Mouse (Mus musculus) embryonic stem cell, embryonic (primary cell): Measurements from ENCODE around the gene Nol3.

Source experiments
- CTCF ChIA-PET, 4 experiments: fragments of 300-600 bp in 2 of 4; fragments of 350-600 bp in 2 of 4; sonication (Branson Sonifier 250); formaldehyde crosslinking; loops; one replicate each; lab custom pipeline; 2022; ENCODE audit warnings: inconsistent platforms in 2 of 4; lab: Charles Lee
- POLR2A ChIA-PET, 4 experiments: fragments of 300-600 bp in 2 of 4; fragments of 350-600 bp in 2 of 4; sonication (Branson Sonifier 250); formaldehyde crosslinking; loops; one replicate each; lab custom pipeline; 2022; ENCODE audit warnings: antibody characterized with exemption in 4 of 4, inconsistent platforms in 1 of 4; lab: Charles Lee

The Nol3 gene

GRCm38 (mm10) chr8:105275840-105276239 is at the start of gene Nol3:
Gene Nol3, plus strand, starts transcription at chr8:105276140.
- ChIA-PET CTCF (interaction anchor here in 3 of 4 experiments (0.6 to 1.9 kb wide), 8 partner anchors 10 to 155 kb away, joined by 3 to 13 read pairs (median 4); partner anchors contain the start of genes B3gnt9 (in 1 of the 3) and E2f4 (in 1 of the 3)), POLR2A (interaction anchor here (0.6 to 2.5 kb wide), 17 partner anchors 8 to 72 kb away, joined by 3 to 14 read pairs (median 5); partner anchors contain the start of genes 4931428F04Rik (in 4 of the 4), D230025D16Rik (in 1 of the 4), E2f4 (in 1 of the 4) and Exoc3l (in 1 of the 4))

- ChIA-PET POLR2A (interaction anchor here (0.5 to 15.3 kb wide), 36 partner anchors 7 to 1764 kb away, joined by 3 to 255 read pairs (median 6); partner anchors contain the start of genes D230025D16Rik (in 4 of the 4), B3gnt9 (in 3 of the 4), 4931428F04Rik (in 2 of the 4) and Exoc3l (in 1 of the 4)), CTCF (interaction anchor here (0.6 to 3.5 kb wide), 13 partner anchors 14 to 390 kb away, joined by 3 to 18 read pairs (median 5); partner anchors contain the start of gene B3gnt9 (in 1 of the 4))
These were observed 44.2 kb upstream of the Nol3 start for GRCm38 (mm10) chr8:105231503-105232320.

GRCm38 (mm10) chr8:105232321-105232693 is 43.6 kb upstream of the Nol3 start:
- CTCF ChIA-PET: interaction anchor here (0.6 to 3.5 kb wide), 13 partner anchors 13 to 390 kb away, joined by 3 to 18 read pairs (median 5); partner anchors contain the start of gene B3gnt9 (in 1 of the 4)
- POLR2A ChIA-PET: interaction anchor here (0.7 to 15.3 kb wide), 34 partner anchors 7 to 1763 kb away, joined by 3 to 255 read pairs (median 6); partner anchors contain the start of genes B3gnt9 (in 4 of the 4), D230025D16Rik (in 4 of the 4), 4931428F04Rik (in 2 of the 4) and Exoc3l (in 1 of the 4)

- POLR2A ChIA-PET: interaction anchor here (0.5 to 15.3 kb wide), 37 partner anchors 8 to 602 kb away, joined by 3 to 255 read pairs (median 5); partner anchors contain the start of genes B3gnt9 (in 4 of the 4), D230025D16Rik (in 4 of the 4), 4931428F04Rik (in 1 of the 4) and Fhod1 (in 1 of the 4)
- CTCF ChIA-PET: interaction anchor here (0.5 to 3.5 kb wide), 18 partner anchors 8 to 669 kb away, joined by 3 to 15 read pairs (median 4); partner anchors contain the start of gene D230025D16Rik (in 1 of the 4)
These were observed 42.6 kb upstream of the Nol3 start for GRCm38 (mm10) chr8:105233126-105233935.

GRCm38 (mm10) chr8:105235206-105235605 is 40.7 kb upstream of the Nol3 start:
- ChIA-PET CTCF (interaction anchor here in 3 of 4 experiments (1.0 to 3.7 kb wide), 3 partner anchors 17 to 24 kb away, joined by 3 to 19 read pairs (median 15); no protein-coding TSS in a partner anchor), POLR2A (interaction anchor here in 3 of 4 experiments (0.6 to 15.3 kb wide), 16 partner anchors 11 to 236 kb away, joined by 3 to 255 read pairs (median 4); partner anchors contain the start of genes B3gnt9 (in 3 of the 3), D230025D16Rik (in 3 of the 3), 4931428F04Rik (in 1 of the 3) and Cbfb (in 1 of the 3))

- CTCF ChIA-PET: interaction anchor here in 3 of 4 experiments (0.6 to 3.7 kb wide), 8 partner anchors 13 to 175 kb away, joined by 3 to 19 read pairs (median 4); partner anchors contain the start of genes B3gnt9 (in 1 of the 3) and D230025D16Rik (in 1 of the 3)
- POLR2A ChIA-PET: interaction anchor here (0.6 to 15.3 kb wide), 25 partner anchors 9 to 451 kb away, joined by 3 to 255 read pairs (median 3); partner anchors contain the start of genes B3gnt9 (in 3 of the 4), D230025D16Rik (in 2 of the 4), Cbfb (in 1 of the 4) and E2f4 (in 1 of the 4)
These were observed 38.3 kb upstream of the Nol3 start for GRCm38 (mm10) chr8:105237442-105238142.

- POLR2A ChIA-PET: interaction anchor here in 3 of 4 experiments (1.2 to 15.3 kb wide), 8 partner anchors 8 to 19 kb away, joined by 3 to 255 read pairs (median 7); partner anchors contain the start of genes D230025D16Rik (in 3 of the 3) and B3gnt9 (in 2 of the 3)
- CTCF ChIA-PET: interaction anchor here in 2 of 4 experiments (0.7 to 1.6 kb wide), 3 partner anchors 12 to 103 kb away, joined by 3 read pairs; partner anchors contain the start of gene D230025D16Rik (in 1 of the 2)
These were observed 34.9 kb upstream of the Nol3 start for GRCm38 (mm10) chr8:105241016-105241415.

GRCm38 (mm10) chr8:105251954-105252353 is 24.0 kb upstream of the Nol3 start:
- POLR2A ChIA-PET: interaction anchor here in 2 of 4 experiments (0.5 to 14.1 kb wide), 6 partner anchors 14 to 96 kb away, joined by 3 to 255 read pairs (median 12); partner anchors contain the start of genes D230025D16Rik (in 1 of the 2) and Fhod1 (in 1 of the 2)
- CTCF ChIA-PET: no interaction called here

- POLR2A ChIA-PET: interaction anchor here (0.6 to 14.1 kb wide), 31 partner anchors 12 to 96 kb away, joined by 3 to 255 read pairs (median 5); partner anchors contain the start of genes 4931428F04Rik (in 3 of the 4), D230025D16Rik (in 3 of the 4), Fhod1 (in 2 of the 4) and Exoc3l (in 1 of the 4)
These were observed 23.0 kb upstream of the Nol3 start for GRCm38 (mm10) chr8:105252680-105253537.

GRCm38 (mm10) chr8:105253766-105254151 is 22.2 kb upstream of the Nol3 start:
- CTCF ChIA-PET: interaction anchor here (0.6 to 4.2 kb wide), 53 partner anchors 9 to 719 kb away, joined by 3 to 37 read pairs (median 4); partner anchors contain the start of genes D230025D16Rik (in 3 of the 4), Fbxl8 (in 2 of the 4), 4931428F04Rik (in 1 of the 4) and Car7 (in 1 of the 4)
- POLR2A ChIA-PET: interaction anchor here (0.5 to 14.1 kb wide), 40 partner anchors 9 to 883 kb away, joined by 3 to 255 read pairs (median 5); partner anchors contain the start of genes 4931428F04Rik (in 3 of the 4), D230025D16Rik (in 3 of the 4), Fhod1 (in 2 of the 4) and E2f4 (in 1 of the 4)

More at GRCm38 (mm10) chr8:105252680-105253537, 23.0 kb upstream of the Nol3 start:
- CTCF ChIA-PET: interaction anchor here (0.6 to 4.2 kb wide), 34 partner anchors 8 to 352 kb away, joined by 3 to 37 read pairs (median 5); partner anchors contain the start of genes D230025D16Rik (in 3 of the 4), 4931428F04Rik (in 1 of the 4), Fbxl8 (in 1 of the 4) and Hsf4 (in 1 of the 4)

GRCm38 (mm10) chr8:105254152-105254965 is 21.6 kb upstream of the Nol3 start:
- ChIA-PET POLR2A (interaction anchor here (0.5 to 14.1 kb wide), 54 partner anchors 9 to 883 kb away, joined by 3 to 255 read pairs (median 5); partner anchors contain the start of genes 4931428F04Rik (in 3 of the 4), D230025D16Rik (in 3 of the 4), E2f4 (in 2 of the 4) and Exoc3l (in 2 of the 4)), CTCF (interaction anchor here (0.5 to 4.2 kb wide), 60 partner anchors 10 to 787 kb away, joined by 3 to 37 read pairs (median 4); partner anchors contain the start of genes D230025D16Rik (in 3 of the 4), Fbxl8 (in 2 of the 4), 4931428F04Rik (in 1 of the 4) and Car7 (in 1 of the 4))

- CTCF ChIA-PET: interaction anchor here (0.5 to 4.2 kb wide), 30 partner anchors 10 to 788 kb away, joined by 3 to 37 read pairs (median 4); partner anchors contain the start of genes 4931428F04Rik (in 1 of the 4), Fbxl8 (in 1 of the 4), Fhod1 (in 1 of the 4) and Gfod2 (in 1 of the 4)
- POLR2A ChIA-PET: interaction anchor here (0.6 to 14.1 kb wide), 44 partner anchors 8 to 432 kb away, joined by 3 to 255 read pairs (median 5); partner anchors contain the start of genes D230025D16Rik (in 3 of the 4), 4931428F04Rik (in 2 of the 4), E2f4 (in 2 of the 4) and Hsf4 (in 2 of the 4)
These were observed 21.0 kb upstream of the Nol3 start, which contains the start of gene B3gnt9 for GRCm38 (mm10) chr8:105254966-105255350. Gene B3gnt9, minus strand, starts transcription at chr8:105255153.
